Mouse (Mus musculus): ENCODE data around the gene Tcf7l2.

Gene Tcf7l2

GRCm38 (mm10) chr19:55830976-55831559, 89.4 kb downstream of the Tcf7l2 start:
- DNase-seq (ENCODE audit: low spot score): no peak

- no peak for DNase-seq (ENCODE audit: low spot score)
Observed at GRCm38 (mm10) chr19:55832122-55832521, 90.5 kb downstream of the Tcf7l2 start.

GRCm38 (mm10) chr19:55833807-55834385, 92.3 kb downstream of the Tcf7l2 start:
- DNase-seq (ENCODE audit: low spot score): no peak

- no peak for DNase-seq (ENCODE audit: low spot score)
Observed at GRCm38 (mm10) chr19:55836930-55837687, 95.5 kb downstream of the Tcf7l2 start.

- DNase-seq (ENCODE audit: low spot score): no peak
Observed at GRCm38 (mm10) chr19:55837924-55838323, 96.3 kb downstream of the Tcf7l2 start.

- no peak for DNase-seq (ENCODE audit: low spot score)
Observed at GRCm38 (mm10) chr19:55838389-55839035, 96.9 kb downstream of the Tcf7l2 start.

GRCm38 (mm10) chr19:55839036-55839555, 97.5 kb downstream of the Tcf7l2 start:
- no peak for DNase-seq (ENCODE audit: low spot score)

- DNase-seq (ENCODE audit: low spot score): no peak
Observed at GRCm38 (mm10) chr19:55840499-55841121, 99.0 kb downstream of the Tcf7l2 start.

GRCm38 (mm10) chr19:55842046-55842445, 100.4 kb downstream of the Tcf7l2 start:
- no peak for DNase-seq (ENCODE audit: low spot score)

- no peak for DNase-seq (ENCODE audit: low spot score)
Observed at GRCm38 (mm10) chr19:55843111-55843887, 101.7 kb downstream of the Tcf7l2 start.

- no peak for DNase-seq (ENCODE audit: low spot score)
Observed at GRCm38 (mm10) chr19:55845702-55846101, 104.1 kb downstream of the Tcf7l2 start.

GRCm38 (mm10) chr19:55846256-55846655, 104.6 kb downstream of the Tcf7l2 start:
- no peak for DNase-seq (ENCODE audit: low spot score)

- DNase-seq (ENCODE audit: low spot score): no peak
Observed at GRCm38 (mm10) chr19:55847043-55847442, 105.4 kb downstream of the Tcf7l2 start.

GRCm38 (mm10) chr19:55850402-55851078, 108.9 kb downstream of the Tcf7l2 start:
- DNase-seq (ENCODE audit: low spot score): no peak

- no peak for DNase-seq (ENCODE audit: low spot score)
Observed at GRCm38 (mm10) chr19:55851498-55852324, 110.1 kb downstream of the Tcf7l2 start.

GRCm38 (mm10) chr19:55854389-55854788, 112.8 kb downstream of the Tcf7l2 start:
- DNase-seq (ENCODE audit: low spot score): no peak

- DNase-seq (ENCODE audit: low spot score): no peak
Observed at GRCm38 (mm10) chr19:55855571-55855970, 114.0 kb downstream of the Tcf7l2 start.

GRCm38 (mm10) chr19:55857328-55857727, 115.7 kb downstream of the Tcf7l2 start:
- DNase-seq (ENCODE audit: low spot score): no peak

GRCm38 (mm10) chr19:55860009-55860743, 118.6 kb downstream of the Tcf7l2 start:
- no peak for DNase-seq (ENCODE audit: low spot score)

Measured in ovary, postnatal 14 days (tissue).